Mouse (Mus musculus) intestine, embryonic 16.5 days (tissue): ENCODE results near the gene Bbof1. TPM values are rescaled to one million over a fixed set of nuclear protein-coding genes. Genes with fewer than 3 reads are reported as not detected.

ENCODE experiments used
- ATAC-seq: fragments of 200-750 bp; cut with Nextera tagmentation; 2 replicates; pipeline ENCODE4 v1.8.0; 2017; ENCODE audit warnings: moderate TSS enrichment, moderate library complexity
- H3K27ac ChIP-seq: fragments of 300-500 bp; sonication (generic); 2 replicates; pipeline ENCODE4 v1.5.1; 2014; ENCODE audit warnings: mild to moderate bottlenecking, low read length
- H3K27me3 ChIP-seq: fragments of 300-500 bp; sonication (generic); replicated peaks from 2 replicates; pipeline ENCODE4 v1.6.1; 2014; ENCODE audit warnings: low read length, control low read depth, mixed read lengths; ENCODE audit not compliant: control insufficient read depth, insufficient read depth
- H3K36me3 ChIP-seq: fragments of 300-500 bp; sonication (generic); 2 replicates; pipeline ENCODE4 v1.6.1; 2014; ENCODE audit warnings: low read length, control low read depth; ENCODE audit not compliant: control insufficient read depth, insufficient read depth
- H3K4me1 ChIP-seq: fragments of 300-500 bp; sonication (generic); 2 replicates; pipeline ENCODE4 v1.6.1; 2014; ENCODE audit warnings: low read length, control low read depth, mixed read lengths; ENCODE audit not compliant: control insufficient read depth, insufficient read depth
- H3K4me2 ChIP-seq: fragments of 300-500 bp; sonication (generic); 2 replicates; pipeline ENCODE4 v1.6.1; 2014; ENCODE audit warnings: low read depth, low read length, control low read depth
- H3K4me3 ChIP-seq: fragments of 300-500 bp; sonication (generic); 2 replicates; pipeline ENCODE4 v1.5.1; 2014; ENCODE audit warnings: mild to moderate bottlenecking, low read length
- H3K9ac ChIP-seq: fragments of 300-500 bp; sonication (generic); 2 replicates; pipeline ENCODE4 v1.6.1; 2014; ENCODE audit warnings: low read depth, low read length
- H3K9me3 ChIP-seq: fragments of 300-500 bp; sonication (generic); 2 replicates; pipeline ENCODE4 v1.6.1; 2016; ENCODE audit warnings: low read length, control low read depth; ENCODE audit not compliant: control insufficient read depth
- WGBS: fragments of 180-500 bp; shearing (Covaris S2); extraction: QIAGEN DNeasy Blood & Tissue Kit; methylation state at CpG from one replicate; pipeline ENCODE4 v1.1.7; 2014; 5-methylcytosine and 5-hydroxymethylcytosine counted together
- polyA plus RNA-seq: library from polyadenylated mRNA; unstranded; fragments of >200 nt; fragmentation: Nextera tagmentation; extraction: Ambion mirVana; gene quantifications from 2 replicates; pipeline ENCODE4 v1.2.1, GENCODE M21; 2015

The Bbof1 gene
- polyA plus RNA-seq, 1 experiment from 2014 or later: 0.56 TPM

DNA sequence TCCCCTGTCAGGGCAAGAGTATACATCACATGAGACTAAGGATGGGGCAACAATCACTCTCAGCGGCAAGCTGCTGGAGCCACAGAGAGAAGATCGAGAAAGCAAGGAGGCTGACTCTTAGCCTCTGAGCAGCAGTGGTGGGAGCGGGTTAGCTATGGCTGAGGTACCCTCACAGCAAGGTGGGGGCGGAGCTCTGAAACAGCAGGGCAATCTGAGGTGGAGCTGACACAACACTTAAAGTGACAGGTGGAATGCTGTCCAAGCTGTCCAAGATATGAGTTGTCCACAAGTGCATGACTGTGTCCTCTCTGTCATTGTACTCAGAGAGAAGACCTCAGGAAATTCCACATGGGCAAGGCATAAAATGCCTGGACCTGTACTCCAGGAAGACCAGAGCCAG lies 26.5 kb upstream of the Bbof1 start:
- Histone ChIP-seq H3K36me3 (0 out of 2 replicates have a peak, but pooled peaks cover 4% of the 10 kb centered on the region), H3K9ac (no peak overlapping the region), H3K9me3 (no peaks in the 10 kb centered on the region), H3K27ac (no peak overlapping the region), H3K27me3 (no peaks in the 10 kb centered on the region), H3K4me1 (peaks cover 2% of the 10 kb centered on the region; the same call in 1 of the 2 replicates), H3K4me3 (no peak overlapping the region), H3K4me2 (no peak overlapping the region)
- 91% methylated on average over 4 of the region's 4 CpGs for WGBS
- ATAC-seq: no peak

DNA sequence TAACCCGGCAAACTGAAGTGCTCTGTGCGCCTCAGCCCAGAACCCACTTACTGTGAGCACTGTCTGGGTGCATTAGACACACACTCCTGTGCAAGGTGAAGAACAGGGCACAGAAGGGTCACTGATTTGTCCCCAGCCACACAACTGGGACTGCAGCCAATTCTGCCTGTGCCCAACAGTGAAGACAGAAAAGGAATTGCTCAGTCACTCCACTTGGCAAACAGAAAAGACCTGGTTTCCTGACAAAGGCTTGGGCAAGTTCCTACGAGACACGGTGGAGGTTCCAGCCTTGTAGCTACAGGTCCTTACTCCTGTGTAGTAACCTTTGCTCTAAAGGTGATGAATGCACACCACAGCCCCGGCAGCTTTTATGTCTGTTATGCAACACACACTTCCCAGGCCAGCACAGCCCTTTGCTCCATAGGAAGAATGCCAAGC lies 24.2 kb upstream of the Bbof1 start:
- Histone ChIP-seq H3K4me2 (no peak overlapping the region), H3K27ac (peak overlapping the region; percentile 78)

GRCm38 (mm10) chr12:84385408-84385807 lies 23.5 kb upstream of the Bbof1 start:
- Histone ChIP-seq H3K27me3 (no peaks in the 10 kb centered on the region), H3K36me3 (no peaks in the 10 kb centered on the region), H3K27ac (0 out of 2 replicates have a peak overlapping the region, but pooled peaks have one; percentile 26), H3K4me3 (no peak overlapping the region), H3K4me1 (peaks cover 2% of the 10 kb centered on the region; the same call in 1 of the 2 replicates), H3K9ac (no peak overlapping the region), H3K4me2 (no peak overlapping the region), H3K9me3 (no peaks in the 10 kb centered on the region)
- ATAC-seq: no peak
- WGBS: 94% methylated on average over 4 of the region's 4 CpGs

More for the DNA sequence above, 24.2 kb upstream of the Bbof1 start:
- ATAC-seq: peak; percentile 95
- Histone ChIP-seq H3K4me1 (peaks cover 2% of the 10 kb centered on the region; the same call in 1 of the 2 replicates), H3K36me3 (no peaks in the 10 kb centered on the region), H3K4me3 (no peak overlapping the region), H3K9ac (0 out of 2 replicates have a peak overlapping the region, but pooled peaks have one; percentile 4), H3K9me3 (no peaks in the 10 kb centered on the region), H3K27me3 (no peaks in the 10 kb centered on the region)
- WGBS: 59% methylated on average over 5 of the region's 5 CpGs

GRCm38 (mm10) chr12:84388097-84388496 lies 20.8 kb upstream of the Bbof1 start:
- no peaks in the 10 kb centered on the region for H3K9me3 ChIP-seq
- H3K4me2 ChIP-seq: no peak overlapping the region
- no peak overlapping the region for H3K9ac ChIP-seq
- H3K36me3 ChIP-seq: no peaks in the 10 kb centered on the region
- no peak overlapping the region for H3K27ac ChIP-seq
- ATAC-seq: no peak
- H3K27me3 ChIP-seq: no peaks in the 10 kb centered on the region
- no peak overlapping the region for H3K4me3 ChIP-seq
- 93% methylated on average over 8 of the region's 8 CpGs for WGBS
- peaks cover 2% of the 10 kb centered on the region; the same call in 1 of the 2 replicates for H3K4me1 ChIP-seq

- 79% methylated on average over 14 of the region's 14 CpGs for WGBS
- Histone ChIP-seq H3K9me3 (no peaks in the 10 kb centered on the region), H3K27ac (no peak overlapping the region), H3K9ac (no peak overlapping the region), H3K36me3 (no peaks in the 10 kb centered on the region), H3K27me3 (no peaks in the 10 kb centered on the region), H3K4me3 (no peak overlapping the region), H3K4me1 (peaks cover 2% of the 10 kb centered on the region; the same call in 1 of the 2 replicates), H3K4me2 (no peak overlapping the region)
- no peak for ATAC-seq
Measured at GRCm38 (mm10) chr12:84388774-84389400, 20.0 kb upstream of the Bbof1 start.

DNA sequence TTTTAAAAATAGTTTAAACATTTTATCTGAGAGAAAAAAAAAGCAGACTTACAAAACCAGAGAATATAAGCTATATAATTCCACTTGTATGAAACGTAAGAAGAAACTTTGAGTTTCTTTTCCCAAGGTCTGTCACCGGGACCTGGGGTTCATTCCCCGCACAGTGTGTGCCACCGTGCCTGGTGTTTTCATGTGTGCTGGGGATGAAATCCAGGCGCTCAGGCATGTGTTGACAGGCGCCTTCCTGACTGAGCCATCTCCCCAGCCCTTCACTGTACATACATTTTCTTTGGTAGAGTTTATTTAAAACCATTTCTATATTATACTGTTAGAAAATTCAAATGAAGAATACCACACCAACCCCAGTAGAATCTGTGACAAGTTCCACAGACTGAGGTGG lies 18.5 kb upstream of the Bbof1 start:
- Histone ChIP-seq H3K4me1 (no peaks in the 10 kb centered on the region), H3K36me3 (no peaks in the 10 kb centered on the region), H3K4me2 (no peak overlapping the region), H3K4me3 (no peak overlapping the region), H3K9ac (no peak overlapping the region), H3K27me3 (no peaks in the 10 kb centered on the region), H3K27ac (no peak overlapping the region), H3K9me3 (no peaks in the 10 kb centered on the region)
- 78% methylated on average over 6 of the region's 6 CpGs for WGBS
- no peak for ATAC-seq

DNA sequence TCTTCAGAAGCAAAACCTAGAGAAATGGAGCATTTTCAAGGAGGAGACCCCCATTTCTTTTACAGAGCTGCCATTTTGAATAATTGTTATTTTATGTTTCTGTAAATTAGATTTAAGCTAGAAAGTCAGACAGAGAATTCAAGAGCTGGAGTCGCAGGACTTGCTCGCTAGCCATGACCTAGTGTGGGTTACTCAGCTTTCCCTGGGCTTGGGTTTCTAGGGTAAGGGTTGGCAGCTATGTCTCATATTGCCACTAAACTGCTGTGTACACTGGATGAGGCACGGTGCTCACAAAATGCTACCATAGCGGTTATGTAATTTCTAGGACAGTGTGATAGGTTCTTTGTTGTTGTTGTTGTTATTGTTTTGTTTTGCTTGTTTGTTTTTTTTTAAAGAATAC lies 16.2 kb upstream of the Bbof1 start:
- H3K27me3 ChIP-seq: no peaks in the 10 kb centered on the region
- WGBS: 98% methylated on average over 4 of the region's 4 CpGs
- H3K9me3 ChIP-seq: no peaks in the 10 kb centered on the region
- H3K27ac ChIP-seq: no peak overlapping the region
- no peak for ATAC-seq
- H3K4me3 ChIP-seq: no peak overlapping the region
- H3K36me3 ChIP-seq: no peaks in the 10 kb centered on the region
- no peaks in the 10 kb centered on the region for H3K4me1 ChIP-seq
- H3K9ac ChIP-seq: no peak overlapping the region
- no peak overlapping the region for H3K4me2 ChIP-seq

- Histone ChIP-seq H3K27ac (no peak overlapping the region), H3K9me3 (no peaks in the 10 kb centered on the region), H3K4me1 (no peaks in the 10 kb centered on the region), H3K4me3 (no peak overlapping the region), H3K9ac (no peak overlapping the region), H3K4me2 (no peak overlapping the region), H3K27me3 (no peaks in the 10 kb centered on the region), H3K36me3 (no peaks in the 10 kb centered on the region)
- 83% methylated on average over 5 of the region's 5 CpGs for WGBS
- ATAC-seq: no peak
Measured at GRCm38 (mm10) chr12:84393847-84394246, 15.0 kb upstream of the Bbof1 start.

- Histone ChIP-seq H3K36me3 (no peaks in the 10 kb centered on the region), H3K9me3 (no peaks in the 10 kb centered on the region), H3K4me2 (no peak overlapping the region), H3K27ac (no peak overlapping the region), H3K4me1 (peaks cover 5% of the 10 kb centered on the region), H3K4me3 (no peak overlapping the region), H3K9ac (no peak overlapping the region), H3K27me3 (no peaks in the 10 kb centered on the region)
- ATAC-seq: no peak
- WGBS: 81% methylated on average over 14 of the region's 14 CpGs
Measured at GRCm38 (mm10) chr12:84396947-84397679, 11.8 kb upstream of the Bbof1 start.
